Mouse (Mus musculus) stomach, embryonic 15.5 days (tissue): ENCODE measurements around the gene Hspg2. TPM values are rescaled to one million over a fixed set of nuclear protein-coding genes. Genes with fewer than 3 reads are reported as not detected.
A peak's percentile ranks its signal among the peaks of the same experiment; 100 is the strongest.

Experiments
- ATAC-seq: fragments of 200-750 bp; cut with Nextera tagmentation; 2 replicates; pipeline ENCODE4 v1.8.0; 2017; ENCODE audit warnings: low read depth, moderate number of reproducible peaks, moderate TSS enrichment; ENCODE audit not compliant: insufficient read depth, low FRiP score
- H3K27ac ChIP-seq: fragments of 300-500 bp; sonication (generic); 2 replicates; pipeline ENCODE4 v1.5.1; 2015; ENCODE audit warnings: mild to moderate bottlenecking, inconsistent platforms
- H3K27me3 ChIP-seq: fragments of 300-500 bp; sonication (generic); replicated peaks from 2 replicates; pipeline ENCODE4 v1.6.1; 2015; ENCODE audit warnings: inconsistent platforms
- H3K36me3 ChIP-seq: fragments of 300-500 bp; sonication (generic); 2 replicates; pipeline ENCODE4 v1.6.1; 2015; ENCODE audit warnings: inconsistent platforms
- H3K4me1 ChIP-seq: fragments of 300-500 bp; sonication (generic); 2 replicates; pipeline ENCODE4 v1.6.1; 2015; ENCODE audit warnings: inconsistent platforms
- H3K4me2 ChIP-seq: fragments of 300-500 bp; sonication (generic); 2 replicates; pipeline ENCODE4 v1.6.1; 2015; ENCODE audit warnings: mild to moderate bottlenecking, inconsistent platforms
- H3K4me3 ChIP-seq: fragments of 300-500 bp; sonication (generic); replicated peaks from 2 replicates; pipeline ENCODE4 v1.5.1; 2015; ENCODE audit warnings: inconsistent platforms
- H3K9ac ChIP-seq: fragments of 300-500 bp; sonication (generic); 2 replicates; pipeline ENCODE4 v1.6.1; 2015; ENCODE audit warnings: inconsistent platforms
- H3K9me3 ChIP-seq: fragments of 300-500 bp; sonication (generic); 2 replicates; pipeline ENCODE4 v1.6.1; 2016; ENCODE audit warnings: inconsistent platforms
- WGBS: fragments of 180-500 bp; shearing (Covaris S2); methylation state at CpG from one replicate; pipeline ENCODE4 v1.1.7; 2015; 5-methylcytosine and 5-hydroxymethylcytosine counted together
- polyA plus RNA-seq: library from polyadenylated mRNA; unstranded; fragments of >200 nt; fragmentation: Nextera tagmentation; extraction: Ambion mirVana; gene quantifications from 2 replicates; pipeline ENCODE4 v1.2.1, GENCODE M21; 2015

Gene Hspg2
- polyA plus RNA-seq, 1 experiment from 2014 or later: 28.5 TPM

- 38% methylated on average over 14 of the region's 14 CpGs for WGBS
- 0 out of 2 replicates have a peak, but pooled peaks cover 3% of the 10 kb centered on the region for H3K36me3 ChIP-seq
- H3K27ac ChIP-seq: peak overlapping the region; percentile 86
- no peak overlapping the region for H3K4me2 ChIP-seq
- no peaks in the 10 kb centered on the region for H3K27me3 ChIP-seq
- no peak overlapping the region for H3K9ac ChIP-seq
- no peak overlapping the region for H3K4me3 ChIP-seq
- peaks cover 88% of the 10 kb centered on the region for H3K4me1 ChIP-seq
- H3K9me3 ChIP-seq: no peaks in the 10 kb centered on the region
- no peak for ATAC-seq
Observed at GRCm38 (mm10) chr4:137485258-137485960, 16.8 kb downstream of the Hspg2 start.

- Histone ChIP-seq H3K4me3 (no peak overlapping the region), H3K9ac (0 out of 2 replicates have a peak overlapping the region, but pooled peaks have one; percentile 6), H3K4me1 (peaks cover 79% of the 10 kb centered on the region)
Observed at GRCm38 (mm10) chr4:137486081-137487014, 17.8 kb downstream of the Hspg2 start.

DNA sequence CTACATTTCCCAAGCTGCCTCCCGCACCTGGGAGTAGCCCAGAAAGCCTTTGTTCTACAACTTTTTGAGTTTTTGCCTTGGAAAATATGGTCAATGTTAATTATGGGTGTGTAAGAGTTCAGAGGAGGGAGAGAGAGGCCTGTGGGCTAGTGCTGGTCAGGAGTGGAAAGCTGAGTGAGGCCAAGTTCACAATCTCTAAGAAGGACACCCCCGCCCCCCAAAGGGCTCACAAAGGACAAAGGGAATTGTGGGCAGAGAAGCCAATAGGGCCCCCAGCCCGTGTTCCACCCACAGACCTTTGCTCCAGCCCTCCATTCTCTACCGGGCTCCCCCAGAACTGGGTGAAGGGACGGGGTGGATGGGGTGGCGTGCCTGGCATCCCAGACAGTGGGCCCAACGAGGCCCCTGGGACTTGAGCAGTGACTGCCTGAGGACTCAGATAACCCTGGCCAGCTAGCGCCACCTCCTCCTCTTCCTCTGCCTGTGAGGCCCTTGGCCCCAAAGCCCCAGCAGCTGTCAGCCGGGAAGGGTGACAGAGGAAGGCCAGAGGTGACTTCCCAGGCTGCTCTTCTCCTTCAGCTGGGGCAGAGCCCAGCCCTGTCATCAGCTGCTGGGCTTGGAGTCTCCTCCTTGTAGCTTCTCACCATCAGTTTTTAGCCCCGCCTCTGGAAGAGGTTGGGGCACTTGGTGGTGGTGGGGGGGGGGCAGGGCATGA, 18.9 kb downstream of the Hspg2 start:
- H3K36me3 ChIP-seq: 0 out of 2 replicates have a peak, but pooled peaks cover 1% of the 10 kb centered on the region
- peaks cover 70% of the 10 kb centered on the region for H3K4me1 ChIP-seq
- no peak overlapping the region for H3K4me3 ChIP-seq
- no peaks in the 10 kb centered on the region for H3K9me3 ChIP-seq
- 0 out of 2 replicates have a peak overlapping the region, but pooled peaks have one; percentile 4 for H3K4me2 ChIP-seq
- H3K27me3 ChIP-seq: no peaks in the 10 kb centered on the region
- peak; percentile 31; the same call in 1 of the 2 replicates for ATAC-seq
- H3K9ac ChIP-seq: no peak overlapping the region
- WGBS: 43% methylated on average over 10 of the region's 10 CpGs
- peak overlapping the region; percentile 86 for H3K27ac ChIP-seq

More at GRCm38 (mm10) chr4:137486081-137487014, 17.8 kb downstream of the Hspg2 start:
- Histone ChIP-seq H3K27me3 (no peaks in the 10 kb centered on the region), H3K36me3 (0 out of 2 replicates have a peak, but pooled peaks cover 3% of the 10 kb centered on the region), H3K9me3 (no peaks in the 10 kb centered on the region), H3K27ac (peak overlapping the region; percentile 86), H3K4me2 (peak overlapping the region; percentile 13; the same call in 1 of the 2 replicates)
- 36% methylated on average over 20 of the region's 20 CpGs for WGBS
- ATAC-seq: no peak

DNA sequence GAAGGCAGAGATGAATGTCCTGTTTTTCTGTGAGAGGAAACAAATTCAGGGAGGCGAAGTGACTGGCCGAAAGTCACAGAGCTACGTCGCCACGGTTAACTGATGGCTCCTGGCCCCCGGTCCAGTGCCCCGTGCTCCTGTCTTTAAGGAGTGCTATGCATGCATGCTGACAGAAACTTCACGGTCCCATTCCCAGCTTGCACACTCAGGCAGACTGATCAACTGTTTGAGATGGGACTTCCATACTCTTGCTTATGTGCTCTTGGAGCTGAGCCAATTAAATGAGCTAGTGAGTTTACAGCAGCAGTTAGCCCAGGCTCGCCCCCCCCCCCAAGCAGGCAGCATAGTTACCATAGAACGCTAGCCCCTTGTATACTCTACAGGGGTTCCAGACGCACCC, 19.5 kb downstream of the Hspg2 start:
- 0 out of 2 replicates have a peak overlapping the region, but pooled peaks have one; percentile 4 for H3K4me2 ChIP-seq
- no peaks in the 10 kb centered on the region for H3K9me3 ChIP-seq
- no peak overlapping the region for H3K4me3 ChIP-seq
- H3K9ac ChIP-seq: no peak overlapping the region
- WGBS: 24% methylated on average over 11 of the region's 11 CpGs
- H3K27ac ChIP-seq: peak overlapping the region; percentile 86
- H3K36me3 ChIP-seq: no peaks in the 10 kb centered on the region
- ATAC-seq: no peak
- peaks cover 71% of the 10 kb centered on the region for H3K4me1 ChIP-seq
- H3K27me3 ChIP-seq: no peaks in the 10 kb centered on the region

GRCm38 (mm10) chr4:137488571-137489303, 20.2 kb downstream of the Hspg2 start:
- no peaks in the 10 kb centered on the region for H3K27me3 ChIP-seq
- no peaks in the 10 kb centered on the region for H3K36me3 ChIP-seq
- 21% methylated on average over 12 of the region's 12 CpGs for WGBS
- H3K4me1 ChIP-seq: peaks cover 71% of the 10 kb centered on the region
- H3K4me3 ChIP-seq: no peak overlapping the region
- H3K27ac ChIP-seq: peak overlapping the region; percentile 86
- H3K4me2 ChIP-seq: peak overlapping the region; percentile 21
- peak; percentile 57 for ATAC-seq
- no peaks in the 10 kb centered on the region for H3K9me3 ChIP-seq
- H3K9ac ChIP-seq: no peak overlapping the region

GRCm38 (mm10) chr4:137489996-137490395, 21.4 kb downstream of the Hspg2 start:
- Histone ChIP-seq H3K4me2 (no peak overlapping the region), H3K36me3 (no peaks in the 10 kb centered on the region), H3K4me1 (peaks cover 67% of the 10 kb centered on the region), H3K27me3 (no peaks in the 10 kb centered on the region), H3K9me3 (no peaks in the 10 kb centered on the region), H3K4me3 (no peak overlapping the region), H3K27ac (peak overlapping the region; percentile 86), H3K9ac (no peak overlapping the region)
- 56% methylated on average over 8 of the region's 8 CpGs for WGBS
- no peak for ATAC-seq

- WGBS: 75% methylated on average over 11 of the region's 11 CpGs
- Histone ChIP-seq H3K4me2 (no peak overlapping the region), H3K4me1 (peaks cover 62% of the 10 kb centered on the region), H3K4me3 (no peak overlapping the region), H3K27me3 (no peaks in the 10 kb centered on the region), H3K36me3 (no peaks in the 10 kb centered on the region), H3K9me3 (no peaks in the 10 kb centered on the region), H3K27ac (peak overlapping the region; percentile 24; the same call in 1 of the 2 replicates), H3K9ac (no peak overlapping the region)
- ATAC-seq: no peak
Observed at GRCm38 (mm10) chr4:137492563-137492962, 24.0 kb downstream of the Hspg2 start.

GRCm38 (mm10) chr4:137493187-137493586, 24.6 kb downstream of the Hspg2 start:
- Histone ChIP-seq H3K36me3 (no peaks in the 10 kb centered on the region), H3K4me3 (no peak overlapping the region), H3K4me2 (no peak overlapping the region), H3K9ac (no peak overlapping the region), H3K27ac (no peak overlapping the region), H3K4me1 (peaks cover 62% of the 10 kb centered on the region), H3K9me3 (no peaks in the 10 kb centered on the region), H3K27me3 (no peaks in the 10 kb centered on the region)
- 81% methylated on average over 4 of the region's 4 CpGs for WGBS
- ATAC-seq: no peak

GRCm38 (mm10) chr4:137494751-137495500, 26.4 kb downstream of the Hspg2 start:
- Histone ChIP-seq H3K27ac (peak overlapping the region; percentile 63), H3K9ac (no peak overlapping the region), H3K9me3 (no peaks in the 10 kb centered on the region), H3K36me3 (no peaks in the 10 kb centered on the region), H3K27me3 (no peaks in the 10 kb centered on the region), H3K4me2 (0 out of 2 replicates have a peak overlapping the region, but pooled peaks have one; percentile 5), H3K4me1 (peaks cover 58% of the 10 kb centered on the region), H3K4me3 (no peak overlapping the region)
- 0 out of 2 replicates have a peak, but pooled peaks have one; percentile 12 for ATAC-seq
- WGBS: 14% methylated on average over 18 of the region's 19 CpGs

GRCm38 (mm10) chr4:137495501-137496100, 27.0 kb downstream of the Hspg2 start:
- H3K4me3 ChIP-seq: no peak overlapping the region
- H3K27me3 ChIP-seq: no peaks in the 10 kb centered on the region
- H3K4me2 ChIP-seq: no peak overlapping the region
- H3K9ac ChIP-seq: no peak overlapping the region
- 41% methylated on average over 6 of the region's 6 CpGs for WGBS
- H3K9me3 ChIP-seq: no peaks in the 10 kb centered on the region
- 0 out of 2 replicates have a peak, but pooled peaks have one; percentile 6 for ATAC-seq
- peak overlapping the region; percentile 63 for H3K27ac ChIP-seq
- H3K4me1 ChIP-seq: peaks cover 53% of the 10 kb centered on the region
- no peaks in the 10 kb centered on the region for H3K36me3 ChIP-seq
